Mouse (Mus musculus) heart, postnatal 0 days (tissue): ENCODE data around the gene D5Ertd579e. TPM values are rescaled to one million over a fixed set of nuclear protein-coding genes. Genes with fewer than 3 reads are reported as not detected.

Source experiments
- ATAC-seq: fragments of 200-750 bp; cut with Nextera tagmentation; 2 replicates; pipeline ENCODE4 v1.8.0; 2017; ENCODE audit warnings: low read depth, moderate number of reproducible peaks, moderate library complexity; ENCODE audit not compliant: insufficient read depth
- DNase-seq: peaks from one replicate; pipeline ENCODE4 v3.0.0-alpha.2; 2016; ENCODE audit warnings: low spot score
- H3K27ac ChIP-seq: fragments of 300-500 bp; sonication (generic); 2 replicates; pipeline ENCODE4 v1.5.1; 2014; ENCODE audit warnings: low read depth, mild to moderate bottlenecking
- H3K27me3 ChIP-seq: fragments of 300-500 bp; sonication (generic); 2 replicates; pipeline ENCODE4 v1.6.1; 2014; ENCODE audit warnings: low read length, mixed read lengths; ENCODE audit not compliant: control insufficient read depth, insufficient read depth
- H3K36me3 ChIP-seq: fragments of 300-500 bp; sonication (generic); replicated peaks from 2 replicates; pipeline ENCODE4 v1.6.1; 2014; ENCODE audit warnings: low read length, mixed read lengths; ENCODE audit not compliant: control insufficient read depth, insufficient read depth
- H3K4me1 ChIP-seq: fragments of 300-500 bp; sonication (generic); 2 replicates; pipeline ENCODE4 v1.6.1; 2014; ENCODE audit warnings: antibody characterized with exemption; ENCODE audit not compliant: control insufficient read depth, insufficient read depth
- H3K4me2 ChIP-seq: fragments of 300-500 bp; sonication (generic); 2 replicates; pipeline ENCODE4 v1.6.1; 2014; ENCODE audit warnings: low read depth, mild to moderate bottlenecking, low read length, moderate library complexity
- H3K4me3 ChIP-seq: fragments of 300-500 bp; sonication (generic); 2 replicates; pipeline ENCODE4 v1.5.1; 2014; ENCODE audit warnings: low read depth, low read length
- H3K9ac ChIP-seq: fragments of 300-500 bp; sonication (generic); replicated peaks from 2 replicates; pipeline ENCODE4 v1.6.1; 2014; ENCODE audit warnings: low read depth, low read length, mixed read lengths
- H3K9me3 ChIP-seq: fragments of 300-500 bp; sonication (generic); replicated peaks from 2 replicates; pipeline ENCODE4 v1.6.1; 2016; ENCODE audit warnings: low read length; ENCODE audit not compliant: control insufficient read depth
- CTCF ChIP-seq: IDR thresholded peaks from 2 replicates; pipeline ENCODE4 v1.5.1; 2016; ENCODE audit warnings: antibody characterized with exemption, control low read depth, low read depth
- EP300 ChIP-seq: IDR thresholded peaks from 2 replicates; pipeline ENCODE4 v1.6.1; 2016; ENCODE audit warnings: antibody characterized with exemption, low read depth
- WGBS: fragments of 180-500 bp; shearing (Covaris S2); extraction: QIAGEN DNeasy Blood & Tissue Kit; methylation state at CpG from one replicate; pipeline ENCODE4 v1.1.7; 2014; 5-methylcytosine and 5-hydroxymethylcytosine counted together
- polyA plus RNA-seq: library from polyadenylated mRNA; unstranded; fragments of >200 nt; fragmentation: Nextera tagmentation; extraction: Ambion mirVana; gene quantifications from 2 replicates; pipeline ENCODE4 v1.2.1, GENCODE M21; 2015
- total RNA-seq: library from RNA; depleted of rRNA; stranded (reverse); fragments of >200 nt; gene quantifications from 2 replicates; pipeline ENCODE4 v1.2.3, GENCODE M21; 2014; ENCODE audit warnings: low replicate concordance

Gene D5Ertd579e
- total and polyA plus RNA-seq, 2 experiments from 2014 or later = 28.5 to 52.6 TPM

GRCm38 (mm10) chr5:36736009-36736408, 40.2 kb upstream of the D5Ertd579e start:
- Histone ChIP-seq H3K27ac (no peak overlapping the region), H3K27me3 (no peaks in the 10 kb centered on the region), H3K4me3 (no peak overlapping the region), H3K36me3 (no peaks in the 10 kb centered on the region), H3K9ac (no peak overlapping the region), H3K4me2 (no peak overlapping the region), H3K4me1 (peaks cover 10% of the 10 kb centered on the region), H3K9me3 (no peaks in the 10 kb centered on the region)
- WGBS = 52% methylated on average over 8 of the region's 8 CpGs
- peak; percentile 51 for DNase-seq
- no peak for TF ChIP-seq EP300
- TF ChIP-seq CTCF = no peak
- peak; percentile 57; the same call in 1 of the 2 replicates for ATAC-seq

- Histone ChIP-seq H3K36me3 (no peaks in the 10 kb centered on the region), H3K27ac (no peak overlapping the region), H3K4me1 (peaks cover 10% of the 10 kb centered on the region), H3K9ac (no peak overlapping the region), H3K27me3 (no peaks in the 10 kb centered on the region), H3K4me2 (no peak overlapping the region), H3K9me3 (no peaks in the 10 kb centered on the region), H3K4me3 (no peak overlapping the region)
- WGBS = 81% methylated on average over 6 of the region's 6 CpGs
- TF ChIP-seq CTCF = no peak
- TF ChIP-seq EP300 = no peak
- no peak for DNase-seq
- ATAC-seq = no peak
Observed at GRCm38 (mm10) chr5:36735106-36735505, 39.3 kb upstream of the D5Ertd579e start.

DNA sequence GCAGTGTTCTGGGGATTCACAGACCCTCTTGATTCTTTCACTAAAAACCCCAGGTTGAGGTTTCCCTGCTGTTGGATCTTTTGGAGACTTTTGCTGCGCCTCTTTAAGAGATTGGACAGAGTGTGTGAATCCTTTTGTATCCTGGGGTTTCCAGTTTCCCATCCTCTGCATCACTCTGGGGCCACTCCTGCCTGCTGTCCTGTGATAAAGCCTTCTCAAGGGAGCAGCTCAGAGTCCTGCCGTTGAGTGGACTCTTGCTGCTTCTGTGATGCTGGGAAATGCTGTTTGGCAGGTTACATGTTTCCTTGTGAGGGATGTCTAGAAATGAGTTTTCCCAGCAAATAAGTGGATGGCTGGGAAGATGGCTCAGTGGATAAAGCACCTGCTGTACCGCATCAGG, 37.6 kb upstream of the D5Ertd579e start:
- H3K9ac ChIP-seq = no peak overlapping the region
- no peaks in the 10 kb centered on the region for H3K27me3 ChIP-seq
- no peaks in the 10 kb centered on the region for H3K36me3 ChIP-seq
- TF ChIP-seq EP300 = no peak
- no peak for TF ChIP-seq CTCF
- no peak overlapping the region for H3K4me2 ChIP-seq
- H3K27ac ChIP-seq = no peak overlapping the region
- no peaks in the 10 kb centered on the region for H3K9me3 ChIP-seq
- DNase-seq = no peak
- peaks cover 5% of the 10 kb centered on the region; the same call in 1 of the 2 replicates for H3K4me1 ChIP-seq
- H3K4me3 ChIP-seq = no peak overlapping the region
- WGBS = 62% methylated on average over 3 of the region's 3 CpGs
- no peak for ATAC-seq

DNA sequence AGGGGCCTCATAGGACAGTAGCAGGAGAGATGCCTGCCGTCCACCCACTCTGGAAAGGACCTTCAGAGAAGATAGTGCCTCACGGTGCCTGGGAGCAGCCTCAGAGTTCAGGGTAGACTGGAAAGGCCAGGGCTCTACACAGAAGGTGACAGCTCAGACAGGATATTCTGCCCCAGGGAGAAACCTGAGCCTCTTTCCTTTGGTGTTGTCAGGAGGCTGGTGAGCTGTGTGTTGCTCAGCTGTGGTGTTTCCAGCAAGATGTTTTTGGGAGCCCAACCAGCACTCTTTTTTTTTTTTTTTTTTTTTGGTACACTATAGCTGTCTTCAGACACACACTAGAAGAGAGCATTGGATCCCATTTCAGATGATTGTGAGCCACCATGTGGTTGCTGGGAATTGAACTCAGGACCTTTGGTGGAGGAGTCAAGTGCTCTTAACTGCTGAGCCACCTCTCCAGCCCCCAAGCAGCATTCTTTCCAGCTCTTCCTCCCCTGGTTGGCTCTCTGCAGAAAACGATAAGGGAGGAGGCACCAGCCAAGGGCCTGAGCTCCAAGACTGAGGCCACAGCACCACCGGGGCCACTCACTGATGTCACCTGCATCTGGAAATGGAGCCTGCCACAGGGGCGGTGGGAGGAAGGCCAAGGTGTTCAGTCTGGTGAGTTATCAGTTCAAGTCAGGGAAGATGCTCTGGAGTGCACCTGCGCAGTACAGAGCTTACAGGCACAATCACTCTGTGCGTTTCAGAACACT, 36.3 kb upstream of the D5Ertd579e start:
- Histone ChIP-seq H3K4me1 (peaks cover 5% of the 10 kb centered on the region; the same call in 1 of the 2 replicates), H3K4me2 (no peak overlapping the region), H3K36me3 (no peaks in the 10 kb centered on the region), H3K27me3 (no peaks in the 10 kb centered on the region), H3K4me3 (no peak overlapping the region), H3K9me3 (no peaks in the 10 kb centered on the region), H3K9ac (no peak overlapping the region), H3K27ac (no peak overlapping the region)
- TF ChIP-seq EP300 (no peak), CTCF (no peak)
- ATAC-seq (no peak), DNase-seq (no peak)
- 54% methylated on average over 7 of the region's 7 CpGs for WGBS

DNA sequence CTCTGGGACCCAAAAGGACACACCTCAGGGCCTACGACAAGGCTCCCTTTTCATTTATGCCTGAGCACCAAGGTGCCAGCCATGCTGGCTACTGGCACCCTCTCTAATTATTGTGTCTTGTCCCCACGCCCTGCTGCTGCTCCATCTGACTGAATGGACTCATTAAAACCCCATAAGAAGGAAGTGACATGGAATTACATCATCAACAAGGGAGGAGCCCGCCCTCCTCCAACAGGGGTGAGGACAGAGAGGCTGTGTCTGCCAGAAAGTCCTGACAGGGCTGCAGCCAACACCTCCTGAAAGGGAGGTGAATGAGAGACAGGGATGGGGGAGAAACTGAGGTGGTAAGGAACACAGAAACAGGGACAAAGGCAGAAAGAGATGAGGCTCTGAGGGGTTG, 34.9 kb upstream of the D5Ertd579e start:
- Histone ChIP-seq H3K4me2 (no peak overlapping the region), H3K27me3 (no peaks in the 10 kb centered on the region), H3K9ac (no peak overlapping the region), H3K27ac (no peak overlapping the region), H3K4me1 (peaks cover 1% of the 10 kb centered on the region; the same call in 1 of the 2 replicates), H3K9me3 (no peaks in the 10 kb centered on the region), H3K4me3 (no peak overlapping the region), H3K36me3 (no peaks in the 10 kb centered on the region)
- DNase-seq = no peak
- TF ChIP-seq CTCF = no peak
- 64% methylated on average over 3 of the region's 3 CpGs for WGBS
- ATAC-seq = no peak

- H3K27ac ChIP-seq = no peak overlapping the region
- H3K9ac ChIP-seq = no peak overlapping the region
- TF ChIP-seq CTCF (no peak), EP300 (no peak)
Observed at GRCm38 (mm10) chr5:36729923-36730322, 34.1 kb upstream of the D5Ertd579e start.

More at GRCm38 (mm10) chr5:36729923-36730322, 34.1 kb upstream of the D5Ertd579e start:
- no peaks in the 10 kb centered on the region for H3K4me1 ChIP-seq
- WGBS = 73% methylated on average over 2 of the region's 2 CpGs
- no peak for ATAC-seq
- H3K36me3 ChIP-seq = no peaks in the 10 kb centered on the region
- H3K4me3 ChIP-seq = no peak overlapping the region
- H3K9me3 ChIP-seq = no peaks in the 10 kb centered on the region
- no peak for DNase-seq
- no peaks in the 10 kb centered on the region for H3K27me3 ChIP-seq
- no peak overlapping the region for H3K4me2 ChIP-seq
